Mouse (Mus musculus): ENCODE results near the gene Atp13a1. TPM values are rescaled to one million over a fixed set of nuclear protein-coding genes. Genes with fewer than 3 reads are reported as not detected.

The Atp13a1 gene
- polyA plus RNA-seq, 1 experiment from 2014 or later: 48.3 TPM

DNA sequence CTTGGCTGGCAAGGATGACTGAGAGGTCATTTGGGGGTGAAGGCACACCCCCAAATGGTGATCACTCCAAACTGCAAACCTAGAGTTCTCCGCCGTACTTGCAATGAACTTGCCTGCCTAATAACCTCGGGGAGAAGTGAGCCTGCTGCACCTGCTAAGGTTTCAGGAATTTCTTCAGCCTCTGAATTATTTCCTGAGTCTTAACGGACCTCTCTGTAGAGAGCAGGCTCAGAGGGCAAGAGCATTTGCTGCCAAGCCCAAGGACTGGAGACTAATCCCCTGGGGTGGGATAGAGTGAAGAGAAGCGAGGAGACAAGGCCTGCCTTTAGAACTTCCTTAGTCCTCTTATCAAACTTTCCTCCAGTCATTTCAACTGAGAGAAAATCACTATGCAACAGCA, 1.2 kb upstream of the Atp13a1 start:
- Histone ChIP-seq H3K9me3 (no peaks in the 10 kb centered on the region), H3K4me3 (peak overlapping the region; percentile 97; the same call in 1 of the 2 replicates), H3K27me3 (ENCODE audit: insufficient read depth, poor library complexity, severe bottlenecking) (no peaks in the 10 kb centered on the region), H3K27ac (peak overlapping the region; percentile 96; the same call in 1 of the 2 replicates), H3K4me1 (peaks cover 13% of the 10 kb centered on the region), H3K36me3 (peaks cover 16% of the 10 kb centered on the region)
- 62% methylated on average over 5 of the region's 5 CpGs for WGBS
- no peak for DNase-seq (ENCODE audit: low spot score)

- Histone ChIP-seq H3K27ac (peak overlapping the region; percentile 96), H3K27me3 (ENCODE audit: insufficient read depth, poor library complexity, severe bottlenecking) (no peaks in the 10 kb centered on the region), H3K36me3 (peaks cover 22% of the 10 kb centered on the region), H3K9me3 (no peaks in the 10 kb centered on the region), H3K4me3 (peak overlapping the region; percentile 97), H3K4me1 (peaks cover 13% of the 10 kb centered on the region)
- WGBS: 29% methylated on average over 11 of the region's 11 CpGs
- no peak for DNase-seq (ENCODE audit: low spot score)
These were observed 599 bp upstream of the Atp13a1 start for GRCm38 (mm10) chr8:69790364-69790763.

GRCm38 (mm10) chr8:69791415-69792068, 579 bp downstream of the Atp13a1 start:
- Histone ChIP-seq H3K9me3 (no peaks in the 10 kb centered on the region), H3K4me1 (peaks cover 13% of the 10 kb centered on the region), H3K36me3 (peaks cover 34% of the 10 kb centered on the region), H3K4me3 (peak overlapping the region; percentile 97), H3K27me3 (ENCODE audit: insufficient read depth, poor library complexity, severe bottlenecking) (no peaks in the 10 kb centered on the region), H3K27ac (peak overlapping the region; percentile 96)
- DNase-seq (ENCODE audit: low spot score): no peak
- WGBS: under 1% methylated on average over 48 of the region's 48 CpGs

- no peaks in the 10 kb centered on the region for H3K27me3 ChIP-seq (ENCODE audit: insufficient read depth, poor library complexity, severe bottlenecking)
- 96% methylated on average over 4 of the region's 4 CpGs for WGBS
- H3K4me1 ChIP-seq: peaks cover 13% of the 10 kb centered on the region
- peaks cover 55% of the 10 kb centered on the region for H3K36me3 ChIP-seq
- no peaks in the 10 kb centered on the region for H3K9me3 ChIP-seq
- H3K27ac ChIP-seq: no peak overlapping the region
- no peak overlapping the region for H3K4me3 ChIP-seq
- DNase-seq (ENCODE audit: low spot score): no peak
These were observed 2.7 kb downstream of the Atp13a1 start for GRCm38 (mm10) chr8:69793666-69794065.

- WGBS: 94% methylated on average over 3 of the region's 3 CpGs
- no peaks in the 10 kb centered on the region for H3K9me3 ChIP-seq
- H3K27me3 ChIP-seq (ENCODE audit: insufficient read depth, poor library complexity, severe bottlenecking): no peaks in the 10 kb centered on the region
- no peak for DNase-seq (ENCODE audit: low spot score)
- H3K36me3 ChIP-seq: peaks cover 59% of the 10 kb centered on the region
- no peak overlapping the region for H3K4me3 ChIP-seq
- peaks cover 13% of the 10 kb centered on the region for H3K4me1 ChIP-seq
- no peak overlapping the region for H3K27ac ChIP-seq
These were observed 3.1 kb downstream of the Atp13a1 start for GRCm38 (mm10) chr8:69794096-69794495.

GRCm38 (mm10) chr8:69794901-69795300, 3.9 kb downstream of the Atp13a1 start:
- no peaks in the 10 kb centered on the region for H3K9me3 ChIP-seq
- no peak for DNase-seq (ENCODE audit: low spot score)
- H3K27ac ChIP-seq: no peak overlapping the region
- WGBS: 96% methylated on average over 6 of the region's 6 CpGs
- H3K36me3 ChIP-seq: peaks cover 67% of the 10 kb centered on the region
- H3K4me3 ChIP-seq: no peak overlapping the region
- H3K4me1 ChIP-seq: peaks cover 10% of the 10 kb centered on the region
- H3K27me3 ChIP-seq (ENCODE audit: insufficient read depth, poor library complexity, severe bottlenecking): no peaks in the 10 kb centered on the region

DNA sequence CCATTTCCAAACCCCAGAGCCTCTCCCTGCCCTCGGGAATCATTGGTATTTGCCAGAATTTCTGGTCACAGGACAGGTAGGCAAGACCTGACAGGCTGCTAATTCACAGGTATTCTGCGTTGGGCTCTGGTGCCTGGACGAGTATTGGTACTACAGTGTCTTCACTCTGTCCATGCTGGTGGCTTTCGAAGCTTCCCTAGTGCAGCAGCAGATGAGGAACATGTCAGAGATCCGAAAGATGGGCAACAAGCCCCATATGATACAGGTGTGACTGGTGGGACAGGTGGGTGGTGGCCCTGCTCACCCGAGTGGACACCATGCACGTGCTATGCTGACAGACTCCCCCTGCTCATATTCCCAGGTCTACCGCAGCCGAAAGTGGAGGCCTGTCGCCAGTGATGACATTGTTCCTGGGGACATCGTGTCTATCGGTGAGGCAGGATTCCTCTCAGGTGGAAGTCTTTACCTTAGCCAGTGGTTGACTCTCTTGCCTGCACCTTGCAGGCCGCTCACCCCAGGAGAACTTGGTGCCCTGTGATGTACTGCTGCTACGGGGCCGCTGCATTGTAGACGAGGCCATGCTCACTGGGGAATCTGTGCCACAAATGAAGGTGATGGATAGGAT, 5.9 kb downstream of the Atp13a1 start:
- no peak for DNase-seq (ENCODE audit: low spot score)
- WGBS: 94% methylated on average over 16 of the region's 16 CpGs
- no peak overlapping the region for H3K4me3 ChIP-seq
- H3K9me3 ChIP-seq: no peaks in the 10 kb centered on the region
- peaks cover 10% of the 10 kb centered on the region for H3K4me1 ChIP-seq
- no peak overlapping the region for H3K27ac ChIP-seq
- H3K36me3 ChIP-seq: peaks cover 87% of the 10 kb centered on the region
- H3K27me3 ChIP-seq (ENCODE audit: insufficient read depth, poor library complexity, severe bottlenecking): no peaks in the 10 kb centered on the region

GRCm38 (mm10) chr8:69797661-69798060, 6.7 kb downstream of the Atp13a1 start:
- Histone ChIP-seq H3K9me3 (no peaks in the 10 kb centered on the region), H3K4me3 (no peak overlapping the region), H3K36me3 (peaks cover 95% of the 10 kb centered on the region), H3K4me1 (peaks cover 3% of the 10 kb centered on the region; the same call in 1 of the 2 replicates), H3K27me3 (ENCODE audit: insufficient read depth, poor library complexity, severe bottlenecking) (no peaks in the 10 kb centered on the region), H3K27ac (no peak overlapping the region)
- DNase-seq (ENCODE audit: low spot score): no peak
- WGBS: 92% methylated on average over 10 of the region's 10 CpGs

- Histone ChIP-seq H3K27ac (no peak overlapping the region), H3K4me1 (no peaks in the 10 kb centered on the region), H3K36me3 (peaks cover 100% of the 10 kb centered on the region), H3K4me3 (no peak overlapping the region), H3K9me3 (no peaks in the 10 kb centered on the region), H3K27me3 (ENCODE audit: insufficient read depth, poor library complexity, severe bottlenecking) (no peaks in the 10 kb centered on the region)
- no peak for DNase-seq (ENCODE audit: low spot score)
- 90% methylated on average over 8 of the region's 8 CpGs for WGBS
These were observed 8.3 kb downstream of the Atp13a1 start for GRCm38 (mm10) chr8:69799261-69799660.

GRCm38 (mm10) chr8:69799946-69800345, 9.0 kb downstream of the Atp13a1 start:
- Histone ChIP-seq H3K9me3 (no peaks in the 10 kb centered on the region), H3K36me3 (peaks cover 98% of the 10 kb centered on the region), H3K27me3 (ENCODE audit: insufficient read depth, poor library complexity, severe bottlenecking) (no peaks in the 10 kb centered on the region), H3K4me1 (no peaks in the 10 kb centered on the region), H3K4me3 (no peak overlapping the region), H3K27ac (no peak overlapping the region)
- WGBS: 86% methylated on average over 5 of the region's 5 CpGs
- no peak for DNase-seq (ENCODE audit: low spot score)

DNA sequence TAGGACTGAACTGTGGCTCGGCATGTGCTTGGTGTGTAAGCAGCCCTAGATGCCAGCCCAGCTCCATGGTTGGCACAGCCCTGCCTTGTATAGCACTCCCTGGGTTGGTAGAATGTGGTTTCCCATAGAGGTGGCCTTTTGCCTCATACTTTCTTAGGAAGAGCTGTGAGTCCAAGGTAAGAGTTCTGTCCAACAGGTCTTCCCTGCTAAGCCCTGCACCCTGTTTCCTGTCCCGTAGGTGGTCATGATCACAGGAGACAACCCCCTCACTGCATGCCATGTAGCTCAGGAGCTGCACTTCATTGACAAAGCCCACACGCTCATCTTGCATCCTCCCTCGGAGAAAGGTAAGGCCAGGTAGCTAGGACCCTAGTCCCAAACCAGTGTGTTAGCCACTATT, 10.8 kb downstream of the Atp13a1 start:
- H3K36me3 ChIP-seq: peaks cover 98% of the 10 kb centered on the region
- no peak overlapping the region for H3K27ac ChIP-seq
- DNase-seq (ENCODE audit: low spot score): no peak
- 92% methylated on average over 4 of the region's 4 CpGs for WGBS
- no peaks in the 10 kb centered on the region for H3K27me3 ChIP-seq (ENCODE audit: insufficient read depth, poor library complexity, severe bottlenecking)
- H3K4me3 ChIP-seq: no peak overlapping the region
- H3K4me1 ChIP-seq: no peaks in the 10 kb centered on the region
- H3K9me3 ChIP-seq: no peaks in the 10 kb centered on the region

GRCm38 (mm10) chr8:69802216-69802615, 11.3 kb downstream of the Atp13a1 start:
- Histone ChIP-seq H3K4me1 (no peaks in the 10 kb centered on the region), H3K4me3 (no peak overlapping the region), H3K27ac (no peak overlapping the region), H3K9me3 (no peaks in the 10 kb centered on the region), H3K36me3 (peaks cover 98% of the 10 kb centered on the region), H3K27me3 (ENCODE audit: insufficient read depth, poor library complexity, severe bottlenecking) (no peaks in the 10 kb centered on the region)
- DNase-seq (ENCODE audit: low spot score): no peak

DNA sequence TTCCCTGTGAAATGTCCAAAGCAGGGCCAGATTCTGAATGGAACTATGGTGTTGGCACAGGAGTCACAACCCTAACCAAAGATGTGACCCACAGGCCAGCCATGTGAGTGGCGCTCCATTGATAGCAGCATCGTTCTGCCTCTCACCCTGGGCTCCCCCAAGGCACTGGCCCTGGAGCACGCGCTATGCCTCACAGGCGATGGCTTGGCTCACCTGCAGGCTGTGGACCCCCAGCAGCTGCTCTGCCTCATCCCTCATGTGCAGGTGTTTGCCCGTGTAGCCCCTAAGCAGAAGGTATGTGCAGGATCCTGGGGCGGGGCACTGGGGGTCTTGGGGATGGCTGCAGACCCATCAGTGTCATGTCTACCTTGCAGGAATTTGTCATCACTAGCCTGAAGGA, 12.4 kb downstream of the Atp13a1 start:
- Histone ChIP-seq H3K4me3 (no peak overlapping the region), H3K27me3 (ENCODE audit: insufficient read depth, poor library complexity, severe bottlenecking) (no peaks in the 10 kb centered on the region), H3K27ac (no peak overlapping the region), H3K4me1 (peaks cover 3% of the 10 kb centered on the region), H3K36me3 (peaks cover 98% of the 10 kb centered on the region), H3K9me3 (no peaks in the 10 kb centered on the region)
- WGBS: 93% methylated on average over 7 of the region's 7 CpGs
- no peak for DNase-seq (ENCODE audit: low spot score)

All from heart, embryonic 10.5 days (tissue).